Mouse (Mus musculus): Measurements from ENCODE around the gene D130052B06Rik. TPM values are rescaled to one million over a fixed set of nuclear protein-coding genes. Genes with fewer than 3 reads are reported as not detected.

The D130052B06Rik gene
- not detected for polyA plus RNA-seq (2017; shearing (Covaris generic))

DNA sequence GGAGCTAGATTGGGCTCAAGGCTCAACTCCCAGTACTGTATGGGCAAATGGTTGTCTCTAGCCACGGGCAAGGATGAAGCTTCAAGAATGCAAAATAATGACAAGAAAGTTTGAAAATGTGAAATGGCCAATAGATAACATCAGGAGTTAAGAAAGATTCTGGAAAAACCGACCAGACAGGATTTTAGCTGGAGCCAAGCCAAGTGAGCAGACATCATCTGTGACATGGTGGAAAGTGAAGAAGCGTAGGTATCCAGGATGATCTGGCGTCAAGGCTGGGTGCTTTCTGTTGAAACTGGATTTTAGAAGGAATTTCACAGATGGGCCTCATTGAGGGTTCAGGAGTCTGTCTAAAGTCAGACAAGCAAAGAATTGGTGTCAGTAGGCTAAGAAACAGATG lies at the start of gene D130052B06Rik:
TSS of gene D130052B06Rik (plus strand) at position 317 of the 400 bp plus-strand sequence.

DNA sequence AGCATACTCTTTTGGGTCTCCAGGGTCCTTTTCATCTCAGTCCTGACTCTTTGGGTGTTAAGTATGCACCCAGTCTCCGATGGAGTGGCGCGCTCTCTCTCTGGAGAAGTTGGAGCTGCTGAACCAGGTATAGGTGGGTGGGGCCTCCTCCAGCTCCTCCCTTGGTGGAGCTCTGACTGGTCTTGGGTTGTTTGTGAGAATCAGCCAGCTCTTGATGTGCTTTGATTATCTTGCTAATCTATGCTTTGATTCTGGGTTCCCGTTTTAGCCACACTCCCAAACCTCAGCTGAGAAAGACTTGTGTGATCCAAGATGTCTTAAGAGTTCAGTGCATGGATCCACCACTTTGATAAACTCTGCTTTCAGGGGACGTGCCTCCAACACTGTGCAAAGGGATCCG lies 20.2 kb upstream of the D130052B06Rik start, which contains the start of gene Gabrp:
TSS of gene Gabrp (minus strand) at position 101 of the 400 bp plus-strand sequence.

Other genes with a start within 250 kb of the D130052B06Rik start
- gene Ranbp17, start 85.6 kb upstream of the D130052B06Rik start, polyA plus RNA-seq (2017; shearing (Covaris generic)) = not detected
- not detected for gene Gabrp, start 20.3 kb upstream of the D130052B06Rik start, polyA plus RNA-seq (2017; shearing (Covaris generic))